Mouse (Mus musculus): Measurements from ENCODE around the gene AI837181.

Gene AI837181

DNA sequence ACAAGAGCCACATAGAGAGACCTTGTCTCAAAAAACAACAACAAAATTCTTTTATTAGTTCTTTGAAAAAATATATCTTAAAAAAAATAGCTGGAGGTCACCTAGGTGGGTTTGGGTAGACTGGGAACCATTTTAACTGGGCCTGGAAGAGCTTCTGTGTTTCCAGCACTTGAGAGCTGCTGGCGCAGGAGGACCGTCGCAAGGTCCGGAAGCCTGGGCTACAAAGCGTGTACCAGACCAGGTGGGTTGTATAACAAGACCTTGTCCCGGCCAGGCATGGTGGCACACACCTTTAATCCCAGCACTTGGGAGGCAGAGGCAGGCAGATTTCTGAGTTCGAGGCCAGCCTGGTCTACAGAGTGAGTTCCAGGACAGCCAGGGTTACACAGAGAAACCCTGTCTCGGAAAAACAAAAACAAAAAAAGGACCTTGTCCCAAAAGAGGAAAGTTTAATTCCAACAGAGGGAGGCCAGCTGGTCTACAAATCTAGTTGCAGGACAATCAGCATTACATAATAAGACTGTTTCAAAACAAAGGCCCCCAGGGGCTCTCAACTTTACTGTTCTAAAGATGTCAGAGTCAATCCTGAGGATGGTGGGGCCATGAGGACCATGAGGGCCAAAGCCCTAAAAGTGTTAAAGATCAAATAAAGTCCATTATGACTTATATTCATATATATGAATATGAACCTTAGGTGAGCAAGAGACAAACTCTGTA is 6.0 kb upstream of the AI837181 start:
- no peak for DNase-seq

DNA sequence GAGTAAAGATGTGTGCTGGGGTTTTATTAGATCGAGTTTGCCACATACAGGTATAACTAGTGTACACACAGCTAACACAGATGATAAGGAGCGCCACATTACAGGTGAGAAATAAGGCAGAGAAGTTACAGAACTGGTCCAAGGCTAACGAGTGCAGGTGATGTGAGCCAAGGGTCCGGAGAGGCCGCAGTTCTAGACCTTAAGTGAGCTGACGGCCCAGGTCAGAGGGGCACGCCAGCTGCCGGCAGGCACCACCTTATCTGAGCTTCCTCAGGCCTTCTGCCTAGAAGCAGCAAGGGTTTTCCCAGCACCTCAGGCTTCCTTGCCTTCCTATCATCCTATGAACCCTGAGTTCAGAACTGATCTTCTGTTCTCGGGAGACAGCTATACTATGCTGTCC is 5.3 kb upstream of the AI837181 start:
- DNase-seq = no peak

DNA sequence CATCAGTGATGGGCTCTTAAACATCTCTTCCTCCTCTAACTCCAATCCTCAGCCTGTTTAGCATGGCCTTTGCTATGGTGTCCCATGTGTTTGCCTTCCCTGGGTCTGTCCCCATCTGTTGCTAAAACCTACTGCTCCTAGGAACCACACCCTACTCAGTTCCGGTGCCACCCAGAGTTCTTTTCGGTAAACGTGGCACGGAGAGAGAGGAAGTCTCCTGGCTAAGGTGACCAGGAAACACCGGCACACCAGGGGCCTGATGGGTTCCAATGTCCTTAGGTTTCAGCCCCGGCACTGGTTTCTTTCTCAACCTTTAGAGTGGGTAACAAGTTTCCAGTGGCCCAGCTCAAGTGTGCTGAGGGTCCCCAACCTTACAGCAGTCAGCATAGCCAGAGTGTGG is 4.4 kb upstream of the AI837181 start:
- DNase-seq = no peak

DNA sequence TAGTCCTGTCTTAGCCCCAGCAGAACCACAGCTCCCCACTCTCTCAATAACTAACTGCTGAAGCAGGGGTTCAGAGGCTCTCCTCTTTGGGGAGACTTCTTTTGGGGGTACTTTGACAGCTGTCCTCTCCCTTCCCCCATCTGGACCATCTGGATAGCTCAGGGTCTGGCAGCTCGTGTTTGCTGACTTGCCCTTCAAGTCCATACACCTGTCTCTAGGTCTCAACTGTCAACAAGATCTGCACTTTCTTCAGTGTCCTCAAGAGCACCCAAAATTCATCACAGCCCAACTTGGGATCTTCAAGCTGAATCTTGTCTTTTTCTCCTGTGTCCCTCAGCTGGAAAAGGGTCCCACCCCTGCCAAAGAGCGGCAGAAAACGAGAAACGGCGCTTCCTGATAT is 3.2 kb upstream of the AI837181 start:
- no peak for DNase-seq

DNA sequence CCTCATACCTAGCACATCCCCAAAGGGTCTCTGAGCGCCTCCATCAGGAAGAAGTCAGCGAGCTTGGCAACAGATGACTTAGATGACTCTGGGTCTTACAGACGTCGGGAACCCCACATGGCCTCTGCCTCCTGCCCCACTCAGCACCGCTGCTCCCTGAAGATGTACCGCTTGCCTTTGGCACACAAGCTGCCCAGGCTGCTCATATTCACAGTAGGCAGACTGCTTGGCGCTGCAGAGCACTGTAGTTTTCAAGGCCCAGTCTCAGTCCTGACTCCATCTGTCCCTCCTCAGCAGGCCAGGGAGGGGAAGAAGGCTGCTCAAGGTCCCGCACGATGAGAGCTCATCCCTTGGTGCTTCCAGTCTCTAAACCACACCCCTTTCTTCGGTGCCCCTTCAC is 2.7 kb upstream of the AI837181 start:
- peak; percentile 51 to 52 for DNase-seq

DNA sequence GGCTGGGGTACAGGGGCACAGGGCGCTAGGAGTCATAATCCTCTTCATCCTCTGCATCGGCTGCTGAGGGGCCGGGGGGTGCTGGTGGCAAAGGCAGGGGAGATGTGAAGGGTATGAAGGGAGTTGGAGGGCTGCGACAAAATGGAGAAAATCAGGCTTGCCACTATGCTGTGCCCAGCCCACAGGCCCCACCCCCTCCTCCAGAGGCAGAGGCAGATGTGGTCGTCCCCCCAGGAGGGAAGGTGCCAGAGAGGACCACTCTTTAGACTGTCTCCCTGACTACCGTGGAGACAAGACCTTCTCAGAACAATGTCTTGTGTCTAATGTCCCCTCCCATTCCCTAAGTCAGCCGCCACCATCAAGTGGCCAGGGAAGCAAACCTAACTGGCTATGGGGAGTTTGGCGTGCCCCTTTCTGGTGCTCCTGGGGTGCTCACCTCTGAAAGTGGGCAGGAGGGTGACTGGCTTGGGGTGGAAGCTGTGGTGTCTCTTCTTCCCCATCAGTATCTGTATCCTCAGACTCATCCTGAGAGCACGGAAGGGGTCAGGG is 2.0 kb upstream of the AI837181 start:
- no peak for DNase-seq

DNA sequence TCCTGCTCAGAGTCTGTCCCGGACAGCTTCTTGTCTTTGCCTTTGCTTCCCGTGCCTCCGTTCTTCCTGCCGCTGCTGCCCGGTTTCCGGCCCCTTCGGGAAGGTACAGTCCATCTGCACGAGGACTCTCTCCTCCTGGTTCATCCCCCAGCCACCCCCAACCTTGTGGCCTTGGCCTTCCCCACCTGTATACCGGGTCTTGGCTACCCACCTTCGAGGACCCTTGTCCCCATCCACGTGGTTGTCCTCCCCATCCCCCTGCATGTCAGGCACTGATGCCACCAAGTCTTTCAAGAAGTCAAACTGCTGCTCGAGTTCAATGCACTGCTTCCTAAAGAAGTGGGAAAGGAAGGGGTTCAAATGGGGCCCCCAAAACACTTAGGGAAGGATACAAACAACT is 1.4 kb upstream of the AI837181 start:
- no peak for DNase-seq

DNA sequence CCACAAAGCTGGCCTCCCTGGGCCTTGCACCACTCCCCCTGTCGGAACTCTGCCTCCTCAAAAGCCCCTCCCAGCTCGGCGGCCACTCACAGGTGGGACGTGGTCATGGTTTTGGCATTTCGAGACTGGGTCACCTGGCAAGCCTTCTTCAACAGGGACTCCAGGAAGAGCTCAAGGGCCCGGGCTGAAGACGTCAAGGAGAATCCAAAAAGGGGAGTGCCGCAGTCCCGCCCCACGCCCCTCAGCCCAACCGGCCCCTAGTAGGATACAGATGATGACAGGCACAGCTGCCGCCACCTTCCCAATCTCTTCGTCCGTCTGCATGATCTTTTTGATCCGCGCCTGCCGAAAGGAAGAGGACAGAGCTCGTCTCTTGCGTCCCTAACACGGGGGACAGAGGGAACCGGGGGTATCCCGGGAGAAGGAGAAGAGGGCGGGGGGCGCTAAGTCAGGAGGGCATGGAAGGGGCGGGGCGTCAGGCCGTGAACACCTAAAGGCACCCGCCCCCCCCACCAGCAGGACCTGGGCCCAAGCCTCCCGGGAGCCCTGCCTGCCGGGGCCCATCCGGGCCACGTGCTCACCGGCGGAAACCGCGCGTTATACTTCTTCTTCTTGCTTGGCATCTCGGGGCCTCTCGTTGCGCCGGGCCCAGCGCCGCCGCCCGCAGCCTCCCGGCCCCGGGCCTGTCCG is 707 bp upstream of the AI837181 start:
- DNase-seq = peak in 1 of 2 experiments; percentile 73

DNA sequence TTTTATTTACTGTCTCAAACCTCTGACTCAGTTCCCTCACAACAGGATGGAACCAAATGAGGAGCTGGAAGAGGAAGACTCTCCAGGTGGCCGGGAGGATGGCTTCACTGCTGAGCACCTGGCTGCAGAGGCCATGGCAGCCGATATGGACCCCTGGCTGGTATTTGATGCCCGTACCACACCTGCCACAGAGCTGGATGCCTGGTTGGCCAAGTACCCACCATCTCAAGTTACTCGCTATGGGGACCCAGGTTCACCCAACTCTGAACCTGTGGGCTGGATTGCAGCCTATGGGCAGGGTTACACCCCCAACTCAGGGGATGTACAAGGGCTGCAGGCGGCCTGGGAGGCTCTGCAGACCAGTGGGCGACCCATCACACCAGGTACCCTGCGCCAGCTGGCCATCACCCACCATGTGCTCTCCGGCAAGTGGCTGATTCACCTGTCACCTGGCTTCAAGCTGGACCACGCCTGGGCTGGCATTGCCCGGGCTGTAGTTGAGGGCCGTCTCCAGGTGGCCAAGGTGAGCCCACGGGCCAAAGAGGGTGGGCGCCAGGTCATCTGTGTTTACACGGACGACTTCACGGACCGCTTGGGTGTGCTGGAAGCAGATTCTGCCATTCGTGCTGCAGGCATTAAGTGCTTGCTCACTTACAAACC is 1.1 kb downstream of the AI837181 start:
- peak; percentile 26 to 30 for DNase-seq

DNA sequence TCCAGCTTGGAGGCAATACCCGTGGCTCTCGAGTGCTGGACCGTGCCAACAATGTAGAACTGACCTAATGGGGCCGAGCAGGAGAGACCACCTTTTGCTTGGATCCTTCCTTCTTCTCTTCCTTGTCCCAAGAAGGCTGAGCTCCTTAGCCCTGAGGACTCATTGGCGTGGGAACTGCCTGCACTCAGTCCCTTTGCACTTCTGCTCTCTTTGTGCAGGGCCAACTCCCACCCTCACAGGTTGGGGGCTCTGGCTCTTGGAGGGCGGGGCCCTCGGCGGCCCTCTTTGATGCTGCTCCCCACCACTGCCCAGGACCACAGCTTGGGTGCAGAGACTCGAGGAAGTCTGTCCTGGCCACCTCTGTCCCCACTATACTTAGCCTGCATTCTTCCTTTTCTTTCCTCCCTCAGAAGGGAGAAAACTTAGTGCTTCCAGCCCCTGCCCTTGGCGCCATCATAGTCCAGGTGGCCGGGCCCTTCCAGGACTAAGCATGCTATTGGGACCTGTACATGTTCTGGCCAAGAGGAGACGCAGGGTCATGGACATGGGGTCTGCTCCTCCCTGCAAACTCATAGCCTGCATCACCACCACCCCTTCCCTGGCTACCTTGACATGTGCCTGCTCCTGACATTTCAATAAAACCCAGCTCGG is 1.8 kb downstream of the AI837181 start:
- no peak for DNase-seq

DNA sequence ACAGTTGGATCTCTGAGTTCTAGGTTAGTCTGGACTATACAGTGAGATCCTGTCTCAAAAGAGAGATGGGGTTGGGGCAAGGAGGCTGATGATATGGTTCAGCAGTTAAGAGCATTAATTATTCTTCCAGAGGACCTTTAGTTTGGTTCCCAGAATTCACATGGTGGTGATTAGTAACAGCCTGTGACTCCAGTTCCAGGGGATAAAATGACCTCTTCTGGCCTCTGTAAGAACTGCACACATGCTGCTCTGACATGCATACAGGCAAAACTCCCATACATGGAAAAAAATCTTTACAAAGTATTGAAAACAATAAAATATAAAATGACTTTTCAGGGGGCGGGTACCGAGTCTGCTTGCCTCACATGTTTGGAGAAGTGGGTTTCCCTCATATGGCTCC is 3.1 kb downstream of the AI837181 start:
- peak in 1 of 2 experiments; percentile 46 for DNase-seq

DNA sequence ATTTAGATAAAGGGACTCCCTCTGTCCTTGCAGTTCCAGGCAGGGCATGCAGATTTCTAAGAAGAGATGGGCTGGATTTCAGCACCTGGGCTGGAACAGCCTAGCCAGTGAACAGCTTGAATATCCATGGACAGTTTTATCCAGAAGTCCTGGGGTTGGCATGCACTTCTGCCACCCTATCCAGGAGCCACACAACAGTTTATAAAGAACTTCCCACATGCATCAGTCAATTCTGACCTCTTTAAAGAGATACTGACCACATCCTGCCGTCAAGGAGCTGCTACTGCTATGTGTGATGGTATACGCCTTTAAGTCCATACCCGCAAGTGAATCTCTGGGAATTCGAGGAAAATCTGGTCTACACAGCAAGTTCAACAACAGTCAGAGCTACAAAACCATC is 4.3 kb downstream of the AI837181 start:
- no peak for DNase-seq

DNA sequence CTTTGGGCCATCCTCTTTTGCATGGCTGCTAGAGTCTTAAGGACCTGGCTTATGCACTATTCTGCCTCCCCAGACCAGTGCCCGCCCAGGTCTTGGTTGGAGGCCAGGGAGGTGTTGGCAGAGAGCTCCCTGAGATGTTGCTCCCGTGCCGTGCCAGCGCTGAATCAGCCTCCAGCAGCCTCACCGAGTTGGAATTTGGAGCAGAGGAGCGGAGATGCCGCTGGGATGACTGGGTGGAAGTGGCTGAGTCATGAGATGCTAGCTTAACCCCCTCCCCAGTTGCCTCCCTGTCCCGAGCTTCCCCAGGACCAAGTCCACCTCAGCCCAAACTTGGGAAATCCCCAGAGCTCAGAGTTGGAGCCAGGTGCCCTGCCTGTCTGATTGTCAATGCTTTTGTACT is 4.9 kb downstream of the AI837181 start:
- DNase-seq = peak; percentile 70 to 73

DNA sequence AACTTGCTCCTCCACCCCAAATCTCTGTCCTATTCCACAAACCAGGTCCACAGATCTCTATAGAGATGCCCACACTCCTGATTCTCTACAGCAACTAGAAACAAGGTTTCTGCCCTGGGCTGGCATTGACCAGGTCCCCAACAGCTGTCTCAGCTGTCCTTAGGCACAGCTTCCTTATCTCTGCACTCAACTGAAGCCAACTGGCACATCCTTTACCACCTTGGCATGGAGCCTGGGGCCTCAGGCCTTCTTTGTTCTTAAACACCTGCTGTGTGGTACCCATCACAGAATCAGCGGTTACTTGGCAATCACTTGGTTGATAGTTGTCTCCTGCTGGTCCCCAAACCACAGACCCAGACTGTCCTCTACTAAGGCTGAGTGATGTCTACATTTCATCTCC is 5.5 kb downstream of the AI837181 start:
- DNase-seq = no peak

DNA sequence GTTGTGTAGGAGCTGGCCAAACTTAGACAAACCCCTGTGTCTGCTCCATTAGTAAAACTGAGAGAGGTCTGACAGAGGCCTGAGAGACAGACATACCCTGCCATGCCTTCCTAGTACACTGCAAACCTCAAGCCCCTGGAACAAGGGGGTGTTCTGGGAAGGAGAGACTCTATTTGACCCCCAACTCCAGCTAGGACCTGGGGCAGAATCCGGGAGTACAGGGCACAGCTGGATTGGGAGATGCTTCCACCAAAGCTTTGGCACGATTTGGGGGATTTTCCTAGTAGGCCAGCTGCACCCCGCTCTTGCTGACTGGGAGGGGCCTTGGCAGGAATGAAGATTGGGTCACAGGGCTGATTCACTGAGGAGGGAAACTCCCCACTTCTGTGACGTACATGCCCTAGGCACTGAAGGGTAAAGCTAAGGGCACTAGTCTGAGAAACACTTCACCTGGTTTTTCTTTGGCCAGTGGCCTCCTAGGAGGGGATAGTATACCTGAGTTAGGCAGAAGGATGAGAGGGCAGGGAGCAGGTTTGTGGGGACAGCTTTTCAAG is 7.0 kb downstream of the AI837181 start:
- no peak for DNase-seq

DNA sequence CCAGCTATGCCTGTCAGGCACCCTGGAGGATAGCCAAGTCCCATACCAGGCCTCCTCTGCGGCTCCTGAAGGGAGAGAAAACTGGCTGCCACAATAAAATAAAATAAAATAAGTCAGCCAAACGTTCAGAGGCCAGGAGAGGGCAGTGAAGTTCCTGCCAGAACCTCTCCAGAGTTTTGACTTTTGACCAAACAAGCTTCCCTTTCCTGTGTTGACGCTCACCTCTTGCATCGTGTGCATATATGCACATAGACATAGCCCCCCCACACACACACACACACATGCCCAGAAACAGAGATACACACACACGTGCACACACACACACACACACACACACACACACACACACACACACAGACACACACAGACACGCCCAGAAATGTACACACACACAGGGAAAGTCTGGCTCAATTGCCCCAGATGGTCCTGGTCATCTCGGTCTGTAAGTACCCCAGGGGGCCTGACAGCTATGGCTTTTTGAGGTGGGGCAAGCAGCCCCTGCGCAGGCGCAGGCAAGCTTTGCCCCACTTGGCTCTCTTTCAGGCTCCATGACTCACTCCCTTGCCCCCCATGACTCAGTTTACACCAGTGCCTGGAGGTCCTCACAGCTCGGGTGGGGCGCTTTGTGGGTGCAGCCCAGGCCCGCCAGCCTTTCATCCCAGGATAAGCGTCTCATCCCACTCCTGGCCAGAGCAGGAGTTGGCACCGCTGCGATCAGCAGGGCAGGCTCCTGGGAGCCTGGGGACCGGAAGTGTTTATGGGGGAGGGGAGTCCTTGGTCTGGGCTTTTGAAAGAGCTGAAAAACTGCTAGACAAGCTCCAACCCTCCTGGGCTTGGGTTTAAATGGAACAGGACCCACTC is 8.3 kb downstream of the AI837181 start:
- DNase-seq = peak in 1 of 2 experiments; percentile 40

DNA sequence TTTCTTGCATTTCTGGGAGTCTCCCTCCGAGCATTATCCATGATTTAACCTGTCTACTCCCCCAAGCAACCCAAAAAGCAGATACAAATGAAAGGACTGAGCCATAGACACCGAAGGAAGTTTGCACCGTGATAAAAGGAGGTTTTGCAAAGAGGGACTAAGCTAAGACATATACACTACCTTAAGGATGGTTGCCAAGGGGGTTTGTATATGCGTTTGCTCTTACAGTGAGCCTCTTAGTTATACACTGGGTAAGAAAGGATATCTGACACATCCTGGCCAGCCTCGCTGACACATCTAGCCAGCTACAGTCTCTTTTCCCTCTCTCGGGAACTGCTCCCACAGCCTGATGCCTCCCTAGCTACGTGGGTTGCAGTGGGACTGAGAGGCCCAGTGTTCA is 9.0 kb downstream of the AI837181 start:
- no peak for DNase-seq

DNA sequence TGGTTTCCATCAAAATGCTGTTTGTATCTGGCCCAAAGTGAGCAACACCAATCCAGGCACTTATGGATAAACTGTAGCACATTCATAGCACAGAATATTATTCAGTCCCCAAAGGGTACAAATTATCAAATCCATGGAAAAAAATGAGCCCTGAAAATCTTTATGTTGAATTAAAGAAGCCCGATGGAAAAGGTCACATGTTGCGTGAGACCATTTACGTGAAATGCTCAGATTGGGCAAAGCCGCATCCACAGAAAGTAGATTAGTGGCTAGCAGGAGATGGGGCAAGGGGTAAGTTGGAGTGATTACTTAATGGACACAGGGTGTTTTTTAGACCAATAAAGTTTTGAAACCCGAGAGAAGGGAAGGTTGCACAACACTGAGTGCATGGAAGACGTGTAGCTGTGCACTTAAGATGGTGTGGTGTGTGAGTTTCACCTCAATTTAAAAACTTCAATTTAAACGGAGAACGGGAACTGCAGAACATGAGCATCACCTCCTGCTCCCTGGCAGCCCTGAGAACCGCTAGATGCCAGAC is 19.5 kb downstream of the AI837181 start:
- DNase-seq = no peak

DNA sequence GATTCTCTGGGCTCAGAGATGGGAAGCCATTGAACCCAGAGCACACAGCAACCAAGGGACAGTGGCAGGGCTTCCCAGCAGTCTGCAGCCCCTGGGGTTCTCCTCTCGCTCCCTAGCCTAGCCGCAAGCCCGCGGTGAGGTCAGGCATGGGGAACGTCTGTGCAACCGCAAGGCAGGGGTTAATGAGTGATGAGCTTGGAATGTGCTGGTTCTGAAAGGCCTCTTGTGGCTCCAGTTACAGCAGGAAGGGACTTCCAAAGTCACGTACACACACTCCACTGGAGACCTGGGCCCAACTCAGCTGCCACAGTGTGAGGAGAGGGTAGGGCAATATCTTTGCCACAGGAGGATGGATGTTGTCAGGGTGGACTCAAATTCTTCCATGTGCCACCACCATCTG is 20.0 kb downstream of the AI837181 start:
- DNase-seq = no peak

DNA sequence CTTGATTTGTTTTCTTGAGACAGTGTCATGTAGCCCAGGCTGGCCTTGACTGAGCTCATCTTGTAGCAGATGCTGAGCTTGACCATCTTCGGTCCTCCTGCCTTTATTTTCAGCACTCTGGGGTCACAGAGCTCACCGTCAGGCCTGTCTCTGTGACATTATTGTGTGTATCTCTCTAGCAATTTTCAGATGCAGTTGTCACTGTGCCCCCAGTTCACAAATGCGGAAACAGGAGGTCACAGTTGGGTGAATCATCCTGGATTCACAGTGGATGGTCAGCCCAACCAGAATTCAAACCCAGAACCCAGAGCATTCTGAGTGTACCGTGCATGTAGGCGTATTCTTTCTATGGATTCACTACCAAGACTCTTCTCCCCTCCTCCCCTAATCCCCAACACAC is 20.8 kb downstream of the AI837181 start:
- no peak for DNase-seq

DNA sequence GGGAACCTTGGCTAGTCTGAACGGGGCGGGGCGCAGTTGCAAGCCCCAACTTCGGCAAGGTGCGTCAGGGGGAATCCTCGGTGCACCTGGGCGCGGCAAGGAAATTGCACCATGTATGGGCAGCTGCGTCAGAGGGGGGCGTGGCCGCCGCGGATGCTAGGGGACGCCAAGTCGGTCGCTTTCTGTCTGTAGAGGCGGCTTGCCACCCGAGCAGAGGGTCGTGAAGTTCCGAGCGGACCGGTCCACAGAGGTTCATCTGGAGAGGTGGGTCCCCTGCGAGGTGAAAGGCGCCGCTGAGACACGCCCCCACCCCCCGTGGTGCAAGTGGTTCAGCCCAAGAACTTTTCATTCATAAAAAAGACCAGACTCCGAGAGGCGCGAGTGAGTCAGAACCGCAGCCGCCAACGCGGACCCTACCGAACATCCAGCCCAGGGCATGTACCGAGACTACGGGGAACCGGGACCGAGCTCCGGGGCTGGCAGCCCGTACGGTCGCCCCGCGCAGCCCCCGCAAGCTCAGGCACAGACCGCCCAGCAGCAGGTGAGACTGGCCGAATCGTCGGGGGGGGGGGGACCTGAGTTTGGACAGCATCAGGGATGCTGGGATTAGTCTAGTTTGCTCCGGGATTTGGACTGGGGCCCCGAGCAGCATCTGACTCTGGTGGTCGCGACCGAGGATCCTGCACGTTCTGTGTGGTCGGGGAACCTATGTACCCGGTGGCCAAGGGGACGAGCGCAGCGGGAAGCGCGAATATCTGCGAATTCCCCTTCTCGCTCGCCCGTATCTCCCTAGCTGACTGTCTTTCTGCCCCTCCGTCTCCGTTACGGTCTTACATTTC is 22.8 kb downstream of the AI837181 start, which contains the start of gene Fosl1:
TSS of gene Fosl1 (plus strand) at position 33 of the 839 bp plus-strand sequence.
- DNase-seq = peak; percentile 50 to 62
